9 mouse cellular contexts compared by ENCODE assay signal in genomic region chr9:95581758-95582515, GRCm38 (mm10). TPM values are rescaled to one million over a fixed set of nuclear protein-coding genes. Genes with fewer than 3 reads are reported as not detected.
DNase-seq lines count a peak whose midpoint lies in the region; ATAC-seq and TF ChIP-seq lines count a peak whose summit lies in the region.
"Had no signal": no experiment of that assay in that cellular context is flagged by ENCODE, and none has a peak within 500 bp of the region (broad histone marks: within the 10 kb centered on the region; RNA-seq: fewer than 3 reads in every experiment).

No protein-coding gene starts in this region.

- H3K36me3 ChIP-seq in heart, embryonic 14.5 days (ENCODE audit: control insufficient read depth, insufficient read depth, low read length): no peaks in the 10 kb centered on the region
- H3K36me3 ChIP-seq in hindbrain, embryonic 12.5 days: no peaks in the 10 kb centered on the region
- H3K36me3 ChIP-seq in midbrain, embryonic 13.5 days: no peaks in the 10 kb centered on the region

- H3K9me3 ChIP-seq in heart, embryonic 14.5 days (ENCODE audit: control insufficient read depth, low read length): no peaks in the 10 kb centered on the region
- H3K9me3 ChIP-seq in hindbrain, embryonic 12.5 days (replicated peaks): no peaks in the 10 kb centered on the region
- no peaks in the 10 kb centered on the region for H3K9me3 ChIP-seq in midbrain, embryonic 13.5 days

- WGBS in heart, embryonic 14.5 days: 9% methylated on average over 20 of the region's 20 CpGs
- WGBS in hindbrain, embryonic 12.5 days: 11% methylated on average over 20 of the region's 20 CpGs
- WGBS in midbrain, embryonic 13.5 days: 9% methylated on average over 20 of the region's 20 CpGs
- 30% methylated on average over 20 of the region's 20 CpGs for WGBS in cerebellum, adult 2 months

- peak overlapping the region; percentile 37 to 44 for H3K4me3 ChIP-seq in heart, embryonic 14.5 days (ENCODE audit: control insufficient read depth in 1 of 2, insufficient read depth in 1 of 2, low read depth in 1 of 2, low read length in 2 of 2)
- peak overlapping the region; percentile 22 for H3K4me3 ChIP-seq in hindbrain, embryonic 12.5 days
- H3K4me3 ChIP-seq in midbrain, embryonic 13.5 days (replicated peaks): peak overlapping the region; percentile 31
- no peak overlapping the region for H3K4me3 ChIP-seq in cerebellum, adult 2 months (replicated peaks; ENCODE audit: insufficient read depth, low read depth, low read length)

- no peak for ATAC-seq in heart, embryonic 14.5 days (ENCODE audit: insufficient number of reproducible peaks, insufficient read depth, low FRiP score, low read depth)
- ATAC-seq in common myeloid progenitor, adult 5-6 weeks (replicated peaks; ENCODE audit: low read depth, poor library complexity, severe bottlenecking): 0 out of 2 replicates have a peak, but pooled peaks have one; percentile 15
- no peak for ATAC-seq in hindbrain, embryonic 12.5 days (ENCODE audit: low FRiP score)
- ATAC-seq in midbrain, embryonic 13.5 days: peak; percentile 17; the same call in 1 of the 2 replicates

- intact Hi-C loops in heart, postnatal 25 days (cut with DNase I): no loop called here

- no peak for TF ChIP-seq POLR2A in cerebellum, adult 2 months (IDR thresholded peaks at IDR 0.05; ENCODE audit: borderline replicate concordance, insufficient read depth, low read length)

- peak overlapping the region; percentile 67 for H3K9ac ChIP-seq in heart, embryonic 14.5 days (ENCODE audit: low read length)
- H3K9ac ChIP-seq in hindbrain, embryonic 12.5 days: 0 out of 2 replicates have a peak overlapping the region, but pooled peaks have one; percentile 4
- H3K9ac ChIP-seq in midbrain, embryonic 13.5 days (replicated peaks): peak overlapping the region; percentile 39; the same call in 1 of the 2 replicates

- no peak for DNase-seq in heart, postnatal 25 days (ENCODE audit: low spot score)
- no peak for DNase-seq in cerebellum, adult 2 months
- DNase-seq in layer of hippocampus, adult 18-20 months (ENCODE audit: low spot score in 2 of 2): no peak
- no peak for DNase-seq in cerebellum, postnatal 4 days (ENCODE audit: low spot score in 2 of 2)

- 0 out of 2 replicates have a peak, but pooled peaks cover 9% of the 10 kb centered on the region for H3K27me3 ChIP-seq in heart, embryonic 14.5 days (ENCODE audit: control insufficient read depth, insufficient read depth, low read length)
- peaks cover 18% of the 10 kb centered on the region; the same call in 1 of the 2 replicates for H3K27me3 ChIP-seq in hindbrain, embryonic 12.5 days
- H3K27me3 ChIP-seq in midbrain, embryonic 13.5 days: peaks cover 13% of the 10 kb centered on the region
- no peaks in the 10 kb centered on the region; the same call in 1 of the 2 replicates for H3K27me3 ChIP-seq in cerebellum, adult 2 months (ENCODE audit: control insufficient read depth, insufficient read depth, low read length)
- H3K27me3 ChIP-seq: CH12.LX had no signal

- H3K27ac ChIP-seq in heart, embryonic 14.5 days (replicated peaks in 1 of 2; ENCODE audit: control insufficient read depth in 1 of 2, insufficient read depth in 1 of 2, low read depth in 2 of 2, low read length in 2 of 2): no peak overlapping the region
- no peak overlapping the region for H3K27ac ChIP-seq in hindbrain, embryonic 12.5 days
- no peak overlapping the region for H3K27ac ChIP-seq in midbrain, embryonic 13.5 days
- H3K27ac ChIP-seq in cerebellum, adult 2 months (ENCODE audit: insufficient read depth, low read length): no peak overlapping the region

- peak overlapping the region; percentile 69 for H3K4me2 ChIP-seq in heart, embryonic 14.5 days (ENCODE audit: low read length)
- H3K4me2 ChIP-seq in hindbrain, embryonic 12.5 days (replicated peaks): peak overlapping the region; percentile 53
- peak overlapping the region; percentile 54 for H3K4me2 ChIP-seq in midbrain, embryonic 13.5 days (replicated peaks)

- H3K4me1 ChIP-seq in heart, embryonic 14.5 days (ENCODE audit: control insufficient read depth in 2 of 2, insufficient read depth in 2 of 2, low read length in 2 of 2): no peaks in the 10 kb centered on the region; a peak in 2 of 4 replicates
- peaks cover 7% of the 10 kb centered on the region for H3K4me1 ChIP-seq in hindbrain, embryonic 12.5 days
- H3K4me1 ChIP-seq in midbrain, embryonic 13.5 days (replicated peaks): peaks cover 11% of the 10 kb centered on the region
- H3K4me1 ChIP-seq in cerebellum, adult 2 months (ENCODE audit: control insufficient read depth, insufficient read depth, low read length): no peaks in the 10 kb centered on the region

- TF ChIP-seq CTCF in cerebellum, adult 2 months (IDR thresholded peaks at IDR 0.05; ENCODE audit: borderline replicate concordance, insufficient read depth, low read depth, low read length): no peak

RNA-seq across cellular contexts. Expression of gene Paqr9, which starts 22.5 kb away (rescaled TPM):
- 0.82 and 0.91 TPM in 2 replicates for polyA plus RNA-seq in heart, embryonic 14.5 days (2014; fragmentation: Nextera tagmentation; extraction: Ambion mirVana)
- 10 to 100 TPM; 41.1 to 43.4 TPM for total RNA-seq in heart, postnatal 25 days (2021)
- total RNA-seq in common myeloid progenitor, adult 5-6 weeks (2017): 7.8 and 11.7 TPM in 2 replicates
- 1.2 TPM in 2 replicates for polyA plus RNA-seq in hindbrain, embryonic 12.5 days (2016; fragmentation: Nextera tagmentation; extraction: Ambion mirVana)
- polyA plus RNA-seq in midbrain, embryonic 13.5 days (2015; fragmentation: Nextera tagmentation; extraction: Ambion mirVana): 1.8 and 1.9 TPM in 2 replicates
- 18.5 and 19.8 TPM in 2 replicates for polyA plus RNA-seq in cerebellum, adult 2 months (2012; rRNA removed)
- total RNA-seq in layer of hippocampus, adult 18-20 months (2021): 10 to 100 TPM; 40.4 to 41.6 TPM
- total RNA-seq: CH12.LX had no signal

RNA-seq across cellular contexts. Expression of gene Pcolce2, which starts 55.5 kb away (rescaled TPM):
- polyA plus RNA-seq in heart, embryonic 14.5 days (2014; fragmentation: Nextera tagmentation; extraction: Ambion mirVana): 0.13 and 0.22 TPM in 2 replicates
- 10 to 100 TPM; 29.1 to 33.7 TPM for total RNA-seq in heart, postnatal 25 days (2021)
- not detected in 2 replicates for total RNA-seq in common myeloid progenitor, adult 5-6 weeks (2017)
- 2.6 and 4.7 TPM in 2 replicates for polyA plus RNA-seq in hindbrain, embryonic 12.5 days (2016; fragmentation: Nextera tagmentation; extraction: Ambion mirVana)
- polyA plus RNA-seq in midbrain, embryonic 13.5 days (2015; fragmentation: Nextera tagmentation; extraction: Ambion mirVana): 1.8 and 2.5 TPM in 2 replicates
- 3.4 and 4.5 TPM in 2 replicates for polyA plus RNA-seq in cerebellum, adult 2 months (2012; rRNA removed)
- 1 to 10 TPM; 4.1 to 4.6 TPM for total RNA-seq in layer of hippocampus, adult 18-20 months (2021)

Comparison
In these comparisons a context has a peak if more than half of its experiments do, and no peak if none do; other contexts are left out.
1. ATAC-seq: peak in common myeloid progenitor, adult 5-6 weeks (single experiment) and midbrain, embryonic 13.5 days (single experiment); none in heart, embryonic 14.5 days (single experiment) and hindbrain, embryonic 12.5 days (single experiment).
2. H3K9ac ChIP-seq: peak in every context shown above with its lines; median percentile 67 in heart, embryonic 14.5 days; 39 in midbrain, embryonic 13.5 days; 4 in hindbrain, embryonic 12.5 days.
3. Peak in every context shown above with its lines, with median percentiles within 50 percentile points of each other: H3K4me2 ChIP-seq.